Mouse (Mus musculus) limb, embryonic 15.5 days (tissue): Measurements from ENCODE around the gene Pld2. TPM values are rescaled to one million over a fixed set of nuclear protein-coding genes. Genes with fewer than 3 reads are reported as not detected.
"Not testable (repeated sequence)": the region's sequence is repeated elsewhere in the genome, so short reads cannot be mapped to it uniquely, and the experiment has no call there.

Source experiments
- ATAC-seq: fragments of 200-750 bp; cut with Nextera tagmentation; 2 replicates; pipeline ENCODE4 v1.8.0; 2017; ENCODE audit warnings: low read depth, moderate TSS enrichment; ENCODE audit not compliant: insufficient number of reproducible peaks, low FRiP score, low TSS enrichment
- H3K27ac ChIP-seq: fragments of 300-500 bp; sonication (generic); 2 replicates; pipeline ENCODE4 v1.5.1; 2015; ENCODE audit warnings: moderate library complexity, mild to moderate bottlenecking, inconsistent platforms
- H3K27me3 ChIP-seq: fragments of 300-500 bp; sonication (generic); 2 replicates; pipeline ENCODE4 v1.6.1; 2015; ENCODE audit warnings: inconsistent platforms
- H3K36me3 ChIP-seq: fragments of 300-500 bp; sonication (generic); 2 replicates; pipeline ENCODE4 v1.6.1; 2015; ENCODE audit warnings: inconsistent platforms
- H3K4me1 ChIP-seq: fragments of 300-500 bp; sonication (generic); 2 replicates; pipeline ENCODE4 v1.6.1; 2015; ENCODE audit warnings: inconsistent platforms
- H3K4me2 ChIP-seq: fragments of 300-500 bp; sonication (generic); 2 replicates; pipeline ENCODE4 v1.6.1; 2015; ENCODE audit warnings: mild to moderate bottlenecking, inconsistent platforms
- H3K4me3 ChIP-seq: fragments of 300-500 bp; sonication (generic); 2 replicates; pipeline ENCODE4 v1.5.1; 2015; ENCODE audit warnings: mild to moderate bottlenecking, inconsistent platforms
- H3K9ac ChIP-seq: fragments of 300-500 bp; sonication (generic); 2 replicates; pipeline ENCODE4 v1.6.1; 2015; ENCODE audit warnings: inconsistent platforms
- H3K9me3 ChIP-seq: fragments of 300-500 bp; sonication (generic); 2 replicates; pipeline ENCODE4 v1.6.1; 2016; ENCODE audit warnings: inconsistent platforms
- WGBS: fragments of 180-500 bp; shearing (Covaris S2); methylation state at CpG from one replicate; pipeline ENCODE4 v1.1.7; 2015; 5-methylcytosine and 5-hydroxymethylcytosine counted together
- polyA plus RNA-seq: library from polyadenylated mRNA; unstranded; fragments of >200 nt; fragmentation: Nextera tagmentation; extraction: Ambion mirVana; gene quantifications from 2 replicates; pipeline ENCODE4 v1.2.1, GENCODE M21; 2015

The Pld2 gene
- polyA plus RNA-seq, 1 experiment from 2014 or later: 11.9 TPM

- Histone ChIP-seq H3K36me3 (peaks cover 30% of the 10 kb centered on the region), H3K4me2 (peak overlapping the region; percentile 67), H3K9me3 (no peaks in the 10 kb centered on the region), H3K27ac (no peak overlapping the region), H3K27me3 (no peaks in the 10 kb centered on the region), H3K4me1 (peaks cover 13% of the 10 kb centered on the region), H3K4me3 (peak overlapping the region; percentile 67), H3K9ac (peak overlapping the region; percentile 58)
- 87% methylated on average over 12 of the region's 12 CpGs for WGBS
- no peak for ATAC-seq
These were observed 13.7 kb upstream of the Pld2 start for GRCm38 (mm10) chr11:70526211-70526610.

DNA sequence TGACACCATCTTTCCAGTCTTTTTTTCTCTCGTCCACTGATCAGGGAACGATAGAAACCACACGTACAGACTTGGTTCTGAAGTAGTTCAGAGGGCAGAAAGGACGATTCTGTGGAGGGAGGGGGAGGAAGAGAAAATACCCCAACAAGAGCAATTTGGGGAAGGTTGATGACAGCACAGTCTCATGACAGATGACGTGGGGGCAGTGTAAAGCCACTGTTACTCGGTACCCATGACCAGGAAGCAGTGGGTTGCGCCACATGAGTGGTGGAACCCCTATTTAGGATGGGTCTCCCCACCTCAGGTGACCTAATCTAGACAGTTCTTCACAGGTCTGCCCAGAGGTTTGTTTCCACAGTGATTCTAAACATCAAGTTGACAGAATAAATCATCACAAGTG is 11.3 kb upstream of the Pld2 start:
- Histone ChIP-seq H3K9ac (no peak overlapping the region), H3K27me3 (no peaks in the 10 kb centered on the region), H3K4me3 (no peak overlapping the region), H3K27ac (no peak overlapping the region), H3K4me1 (peaks cover 13% of the 10 kb centered on the region), H3K4me2 (no peak overlapping the region), H3K9me3 (no peaks in the 10 kb centered on the region), H3K36me3 (peaks cover 30% of the 10 kb centered on the region)
- WGBS: 85% methylated on average over 7 of the region's 7 CpGs
- ATAC-seq: no peak

- H3K27ac ChIP-seq, H3K9ac ChIP-seq, ATAC-seq, H3K4me3 ChIP-seq, H3K27me3 ChIP-seq, H3K4me1 ChIP-seq, H3K4me2 ChIP-seq, H3K9me3 ChIP-seq: not testable (repeated sequence)
- peaks cover 30% of the 10 kb centered on the region for H3K36me3 ChIP-seq
- 77% methylated on average over 2 of the region's 2 CpGs for WGBS
These were observed 8.8 kb upstream of the Pld2 start for GRCm38 (mm10) chr11:70531065-70531464.

- 70% methylated on average over 6 of the region's 6 CpGs for WGBS
- H3K4me3 ChIP-seq: no peak within 1 kb of the TSS
- H3K27ac ChIP-seq: no peak within 1 kb of the TSS
- H3K36me3 ChIP-seq: peaks cover 15% of the 10 kb centered on the region
- ATAC-seq: no peak
- no peak within 1 kb of the TSS for H3K4me2 ChIP-seq
- no peaks in the 10 kb centered on the region for H3K9me3 ChIP-seq
- no peak within 1 kb of the TSS for H3K9ac ChIP-seq
- peaks cover 6% of the 10 kb centered on the region; the same call in 1 of the 2 replicates for H3K27me3 ChIP-seq
- H3K4me1 ChIP-seq: no peaks in the 10 kb centered on the region
These were observed 7.0 kb upstream of the Pld2 start, which contains the start of gene Gm40193 for GRCm38 (mm10) chr11:70532839-70533238. Gene Gm40193, minus strand, starts transcription at chr11:70532939.

- H3K4me3 ChIP-seq: peak overlapping the region; percentile 69
- H3K4me2 ChIP-seq: peak overlapping the region; percentile 85
- WGBS: 13% methylated on average over 9 of the region's 9 CpGs
- H3K9ac ChIP-seq: peak overlapping the region; percentile 63; the same call in 1 of the 2 replicates
- H3K4me1 ChIP-seq: peaks cover 7% of the 10 kb centered on the region
- H3K27ac ChIP-seq: 0 out of 2 replicates have a peak overlapping the region, but pooled peaks have one; percentile 64
- peaks cover 10% of the 10 kb centered on the region; the same call in 1 of the 2 replicates for H3K27me3 ChIP-seq
- H3K36me3 ChIP-seq: no peaks in the 10 kb centered on the region
- H3K9me3 ChIP-seq: no peaks in the 10 kb centered on the region
- ATAC-seq: no peak
These were observed 441 bp upstream of the Pld2 start for GRCm38 (mm10) chr11:70539423-70539822.

- Histone ChIP-seq H3K4me1 (peaks cover 7% of the 10 kb centered on the region), H3K27me3 (peaks cover 10% of the 10 kb centered on the region; the same call in 1 of the 2 replicates), H3K4me2 (peak overlapping the region; percentile 85), H3K27ac (no peak overlapping the region), H3K9ac (no peak overlapping the region), H3K9me3 (no peaks in the 10 kb centered on the region), H3K36me3 (no peaks in the 10 kb centered on the region), H3K4me3 (peak overlapping the region; percentile 69)
- ATAC-seq: no peak
- 91% methylated on average over 7 of the region's 7 CpGs for WGBS
These were observed 1.1 kb downstream of the Pld2 start for GRCm38 (mm10) chr11:70540928-70541327.

DNA sequence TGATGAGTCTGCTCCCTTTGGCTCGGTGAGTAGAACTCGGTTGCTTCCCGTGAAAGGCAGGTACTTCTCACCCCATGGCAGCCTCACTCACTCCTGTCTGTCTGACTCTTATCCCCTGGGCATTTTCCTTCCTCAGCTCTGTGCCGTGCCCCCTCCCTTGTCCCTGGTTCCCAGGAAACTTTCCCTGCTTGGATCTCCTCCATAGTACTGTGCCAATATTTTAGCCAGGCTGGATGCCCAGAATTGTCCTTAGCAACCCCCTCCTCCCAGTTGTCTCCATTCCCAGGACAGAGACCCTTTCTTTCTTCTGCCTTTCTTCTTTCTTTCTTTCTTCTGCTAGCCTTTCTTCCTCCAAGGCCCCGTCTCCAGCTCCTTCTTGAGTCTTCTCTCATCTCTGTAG is 1.6 kb downstream of the Pld2 start:
- Histone ChIP-seq H3K4me1 (peaks cover 7% of the 10 kb centered on the region), H3K4me3 (0 out of 2 replicates have a peak overlapping the region, but pooled peaks have one; percentile 69), H3K4me2 (0 out of 2 replicates have a peak overlapping the region, but pooled peaks have one; percentile 85), H3K9me3 (no peaks in the 10 kb centered on the region), H3K27me3 (peaks cover 10% of the 10 kb centered on the region; the same call in 1 of the 2 replicates), H3K36me3 (no peaks in the 10 kb centered on the region), H3K9ac (no peak overlapping the region), H3K27ac (no peak overlapping the region)
- ATAC-seq: no peak
- 62% methylated on average over 5 of the region's 5 CpGs for WGBS

DNA sequence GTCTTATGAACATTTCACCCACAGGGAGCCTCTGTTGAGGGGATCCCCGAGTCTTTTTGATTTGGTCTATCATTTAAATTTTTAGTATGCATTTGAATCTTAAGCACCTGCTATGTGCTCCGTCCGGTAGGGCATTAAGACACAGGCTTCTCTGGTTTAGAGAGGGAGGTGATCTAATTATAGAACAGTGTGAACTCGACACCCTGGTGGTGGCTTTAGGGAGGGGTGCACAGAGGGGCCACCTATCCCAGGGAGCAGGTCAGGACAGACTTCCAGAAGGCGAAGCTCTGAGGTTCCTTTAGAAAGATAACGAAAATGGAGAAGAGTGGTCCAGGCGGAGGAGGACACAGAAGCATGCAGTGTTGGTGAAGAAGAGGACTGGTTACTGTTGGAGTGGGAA is 4.6 kb downstream of the Pld2 start:
- Histone ChIP-seq H3K4me3 (no peak overlapping the region), H3K9me3 (no peaks in the 10 kb centered on the region), H3K27ac (no peak overlapping the region), H3K4me2 (no peak overlapping the region), H3K9ac (no peak overlapping the region), H3K36me3 (no peaks in the 10 kb centered on the region), H3K4me1 (peaks cover 7% of the 10 kb centered on the region), H3K27me3 (peaks cover 4% of the 10 kb centered on the region; the same call in 1 of the 2 replicates)
- WGBS: 62% methylated on average over 7 of the region's 7 CpGs
- no peak for ATAC-seq

- no peak overlapping the region for H3K27ac ChIP-seq
- WGBS: 81% methylated on average over 8 of the region's 8 CpGs
- no peaks in the 10 kb centered on the region for H3K4me1 ChIP-seq
- no peak for ATAC-seq
- no peaks in the 10 kb centered on the region for H3K9me3 ChIP-seq
- no peaks in the 10 kb centered on the region for H3K27me3 ChIP-seq
- no peak overlapping the region for H3K4me3 ChIP-seq
- peaks cover 12% of the 10 kb centered on the region for H3K36me3 ChIP-seq
- no peak overlapping the region for H3K4me2 ChIP-seq
- H3K9ac ChIP-seq: no peak overlapping the region
These were observed 11.7 kb downstream of the Pld2 start for GRCm38 (mm10) chr11:70551526-70551925.

DNA sequence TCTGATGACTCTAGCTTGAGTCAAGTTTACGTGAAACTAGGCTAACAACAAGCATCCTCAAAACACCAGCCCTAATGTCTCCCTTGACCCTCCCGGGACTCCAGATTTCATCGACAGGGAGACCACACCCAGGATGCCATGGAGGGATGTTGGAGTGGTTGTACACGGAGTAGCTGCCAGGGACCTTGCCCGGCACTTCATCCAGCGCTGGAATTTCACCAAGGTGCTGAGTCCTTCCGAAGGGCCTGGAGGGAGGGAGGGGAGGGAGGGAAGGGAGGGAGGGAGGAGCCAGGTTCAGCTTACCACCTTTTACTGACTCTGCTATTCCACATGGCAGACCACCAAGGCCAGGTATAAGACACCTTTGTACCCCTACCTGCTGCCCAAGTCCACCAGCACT is 14.1 kb downstream of the Pld2 start:
- Histone ChIP-seq H3K9me3 (no peaks in the 10 kb centered on the region), H3K4me3 (no peak overlapping the region), H3K4me1 (no peaks in the 10 kb centered on the region), H3K4me2 (no peak overlapping the region), H3K9ac (no peak overlapping the region), H3K36me3 (peaks cover 12% of the 10 kb centered on the region), H3K27me3 (no peaks in the 10 kb centered on the region), H3K27ac (no peak overlapping the region)
- ATAC-seq: no peak
- 21% methylated on average over 7 of the region's 7 CpGs for WGBS

- Histone ChIP-seq H3K9ac (no peak overlapping the region), H3K9me3 (no peaks in the 10 kb centered on the region), H3K27ac (no peak overlapping the region), H3K4me1 (peaks cover 7% of the 10 kb centered on the region), H3K4me3 (no peak overlapping the region), H3K27me3 (no peaks in the 10 kb centered on the region), H3K4me2 (no peak overlapping the region), H3K36me3 (peaks cover 9% of the 10 kb centered on the region)
- ATAC-seq: no peak
- WGBS: 90% methylated on average over 9 of the region's 9 CpGs
These were observed 17.7 kb downstream of the Pld2 start for GRCm38 (mm10) chr11:70557545-70557944.

- Histone ChIP-seq H3K27me3 (no peaks in the 10 kb centered on the region), H3K4me3 (peak overlapping the region; percentile 90), H3K36me3 (no peaks in the 10 kb centered on the region), H3K9me3 (no peaks in the 10 kb centered on the region), H3K4me2 (peak overlapping the region; percentile 90), H3K9ac (0 out of 2 replicates have a peak overlapping the region, but pooled peaks have one; percentile 72), H3K27ac (peak overlapping the region; percentile 90), H3K4me1 (peaks cover 35% of the 10 kb centered on the region)
- ATAC-seq: no peak
- 6% methylated on average over 2 of the region's 2 CpGs for WGBS
These were observed 22.0 kb downstream of the Pld2 start for GRCm38 (mm10) chr11:70561937-70562286.
